Mouse (Mus musculus): ENCODE results near the gene Pdcd2l.

The Pdcd2l gene

DNA sequence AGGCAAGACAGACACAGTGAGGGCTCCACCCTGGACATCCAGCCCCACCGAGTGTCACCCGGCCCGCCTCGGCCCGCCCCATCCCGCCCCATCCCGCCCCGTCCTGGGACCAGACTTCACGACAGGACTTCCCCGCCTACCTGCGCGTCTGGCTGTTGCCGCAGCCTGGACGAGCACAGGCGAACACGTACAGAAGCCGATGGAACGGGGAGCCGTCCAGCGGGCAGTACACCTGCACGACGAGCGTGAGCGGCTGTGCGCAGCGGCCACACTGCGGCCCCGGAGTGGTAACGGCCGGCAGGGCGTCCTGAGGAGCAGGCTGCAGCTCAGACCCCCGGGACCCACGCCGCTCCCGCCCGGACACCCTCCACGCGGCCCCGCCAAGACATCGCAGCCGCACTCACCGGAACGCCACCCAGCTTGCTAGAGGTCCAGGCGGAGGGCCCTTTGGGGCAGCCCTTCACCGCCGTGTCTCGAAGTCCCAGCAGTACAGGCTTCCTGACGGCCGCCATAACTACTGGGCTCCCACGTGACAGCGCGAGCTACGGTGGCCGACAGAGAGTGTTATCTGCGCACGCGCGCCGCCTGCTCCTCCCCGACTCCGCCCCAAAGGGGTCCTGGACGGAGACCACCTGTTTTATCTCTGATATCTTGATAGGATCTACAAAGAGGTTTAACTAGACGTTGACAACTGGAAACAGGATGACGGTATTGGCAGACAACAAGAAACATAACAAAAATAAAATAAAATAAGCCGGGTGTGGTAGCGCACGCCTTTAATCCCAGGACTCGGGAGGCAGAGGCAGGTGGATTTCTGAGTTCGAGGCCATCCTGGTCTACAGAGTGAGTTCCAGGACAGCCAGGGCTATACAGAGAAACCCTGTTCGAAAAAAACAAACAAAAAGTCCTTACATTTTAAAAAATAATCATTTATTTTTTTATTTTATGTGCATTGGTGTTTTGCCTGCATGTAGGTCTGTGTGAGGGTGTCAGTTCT is at the start of gene Pdcd2l:
TSS of gene Pdcd2l (minus strand) at position 530 of the 997 bp plus-strand sequence.
- DNase-seq (ENCODE audit: low spot score in 2 of 2) = peak; percentile 86 to 87

DNA sequence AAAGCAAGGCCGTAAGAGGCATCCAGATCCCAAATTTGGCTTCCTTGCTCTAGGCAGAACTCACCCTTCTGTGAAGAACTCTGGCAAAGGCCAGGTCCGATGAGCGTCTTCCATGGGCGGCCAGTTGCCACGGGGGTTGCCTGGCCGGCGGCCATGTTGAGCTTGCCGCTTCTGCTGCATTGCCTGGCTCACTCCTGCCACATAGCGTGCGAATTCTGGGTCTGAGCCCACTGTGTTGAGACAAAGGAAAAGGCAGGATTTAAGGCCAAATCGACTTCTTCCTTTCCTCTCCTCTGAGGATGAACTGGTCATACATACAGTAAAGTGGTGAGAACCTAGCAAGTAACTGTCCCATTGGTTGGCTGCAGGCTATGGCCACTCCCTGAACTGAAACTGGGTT is 45.7 kb upstream of the Pdcd2l start:
- DNase-seq (ENCODE audit: low spot score in 2 of 2) = no peak

DNA sequence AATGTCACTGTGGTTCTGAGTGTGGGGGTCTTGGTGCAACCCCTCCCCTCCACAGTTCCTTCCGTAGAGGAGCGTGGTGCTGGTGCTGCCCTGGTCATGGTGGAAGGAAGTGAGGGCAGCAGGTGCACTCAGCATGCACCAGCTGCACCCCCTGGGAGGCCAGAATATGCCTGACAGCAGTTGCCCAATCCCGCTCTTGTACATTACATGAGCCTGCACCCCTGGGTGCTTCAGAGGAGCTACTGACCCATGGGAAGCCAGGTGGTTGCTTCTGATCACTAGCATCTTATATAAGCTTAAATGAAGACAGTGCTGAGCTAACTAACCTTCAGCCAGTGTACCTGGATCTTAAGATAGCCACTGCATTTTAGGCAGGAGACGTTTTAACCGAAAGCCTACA is 41.6 kb upstream of the Pdcd2l start:
- DNase-seq (ENCODE audit: low spot score in 2 of 2) = no peak

DNA sequence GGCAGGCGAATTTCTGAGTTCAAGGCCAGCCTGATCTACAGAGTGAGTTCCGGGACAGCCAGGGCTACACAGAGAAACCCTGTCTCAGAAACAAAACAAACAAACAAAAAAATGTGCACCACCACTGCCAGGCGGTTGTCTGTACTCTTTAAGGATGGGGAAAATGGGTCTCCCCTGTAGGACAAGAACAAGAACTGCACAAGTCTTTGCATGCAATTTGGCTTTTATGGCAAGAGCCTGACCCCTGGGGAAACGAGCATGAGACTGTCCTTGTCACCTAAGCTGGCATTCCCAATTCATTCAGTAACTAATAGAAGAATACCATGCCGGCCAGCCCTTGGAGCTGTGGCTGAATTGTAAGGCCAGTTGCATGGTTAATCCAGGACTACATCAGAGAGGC is 39.1 kb upstream of the Pdcd2l start:
- no peak for DNase-seq (ENCODE audit: low spot score in 2 of 2)

DNA sequence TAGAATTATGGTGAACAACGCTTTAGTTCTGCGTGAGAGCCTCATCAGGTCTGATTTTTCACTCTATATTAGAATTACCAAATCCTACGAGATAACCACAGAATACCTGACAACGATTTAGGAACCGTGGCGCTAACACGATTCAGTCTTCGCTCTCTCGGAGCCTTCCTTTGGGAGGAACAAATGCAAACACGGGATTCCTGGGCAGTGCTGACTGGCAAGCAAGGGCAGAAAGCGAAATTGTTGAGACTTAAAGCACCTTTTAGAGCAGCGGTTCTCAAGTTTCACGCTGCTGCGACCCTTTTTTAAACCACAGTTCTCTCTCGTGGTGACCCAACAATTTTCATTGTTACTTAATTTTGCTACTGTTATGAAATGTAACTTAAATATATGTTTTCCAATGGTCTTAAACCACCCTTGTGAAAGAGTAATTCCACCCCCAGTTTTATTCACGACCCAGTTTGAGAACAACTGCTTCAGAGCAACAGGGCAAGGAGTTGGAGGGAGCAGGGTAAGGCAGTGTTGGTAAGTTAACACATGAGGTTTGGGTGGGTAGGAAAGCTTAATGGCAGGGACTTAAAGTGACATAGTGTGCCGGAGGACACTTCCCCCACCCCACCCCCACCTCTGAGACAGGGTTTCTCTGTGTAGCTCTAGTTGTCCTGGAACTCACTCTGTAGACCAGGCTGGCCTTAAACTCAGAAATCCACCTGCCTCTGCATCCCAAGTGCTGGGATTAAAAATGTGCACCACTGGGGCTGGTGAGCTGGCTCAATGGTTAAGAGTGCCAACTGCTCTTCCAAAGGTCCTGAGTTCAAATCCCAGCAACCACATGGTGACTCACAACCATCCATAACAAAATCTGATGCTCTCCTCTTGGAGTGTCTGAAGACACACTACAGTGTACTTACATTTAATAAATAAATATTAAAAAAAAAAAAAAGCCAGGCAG is 38.4 kb upstream of the Pdcd2l start:
- no peak for DNase-seq (ENCODE audit: low spot score in 2 of 2)

DNA sequence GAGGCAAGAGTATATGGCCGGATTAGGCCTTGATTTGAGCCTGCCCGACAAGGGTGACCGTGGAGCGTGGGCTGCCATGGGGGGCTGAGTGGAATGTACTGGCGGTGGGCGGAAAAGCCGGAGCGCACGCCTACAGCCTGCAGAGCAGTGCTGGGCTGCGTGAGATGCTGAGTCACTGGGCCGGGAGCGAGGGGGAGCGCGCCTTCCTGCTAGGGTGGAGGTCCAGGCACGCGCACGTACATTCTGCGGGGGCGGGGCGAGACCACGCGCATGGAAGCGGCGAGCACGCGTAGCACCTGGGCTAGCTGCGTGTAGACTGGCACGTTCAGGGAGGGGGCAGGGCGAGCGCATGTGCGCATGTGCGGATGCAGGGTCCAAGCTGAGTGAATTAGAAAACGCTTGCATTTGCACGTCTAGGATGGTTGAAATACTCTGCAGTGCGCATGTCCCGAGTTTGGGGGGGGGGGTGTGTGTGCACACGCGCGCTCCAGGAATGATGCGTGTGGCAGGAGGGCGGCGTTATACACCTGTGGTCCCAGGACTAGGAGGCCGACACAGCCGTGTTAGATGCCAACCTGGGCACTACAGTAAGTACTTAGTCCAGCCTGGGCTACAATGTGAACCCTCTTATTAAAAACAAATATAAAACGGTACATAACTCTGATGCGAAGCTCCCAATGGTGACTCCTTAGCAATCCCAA is 37.6 kb upstream of the Pdcd2l start:
- DNase-seq (ENCODE audit: low spot score in 2 of 2) = peak; percentile 98

DNA sequence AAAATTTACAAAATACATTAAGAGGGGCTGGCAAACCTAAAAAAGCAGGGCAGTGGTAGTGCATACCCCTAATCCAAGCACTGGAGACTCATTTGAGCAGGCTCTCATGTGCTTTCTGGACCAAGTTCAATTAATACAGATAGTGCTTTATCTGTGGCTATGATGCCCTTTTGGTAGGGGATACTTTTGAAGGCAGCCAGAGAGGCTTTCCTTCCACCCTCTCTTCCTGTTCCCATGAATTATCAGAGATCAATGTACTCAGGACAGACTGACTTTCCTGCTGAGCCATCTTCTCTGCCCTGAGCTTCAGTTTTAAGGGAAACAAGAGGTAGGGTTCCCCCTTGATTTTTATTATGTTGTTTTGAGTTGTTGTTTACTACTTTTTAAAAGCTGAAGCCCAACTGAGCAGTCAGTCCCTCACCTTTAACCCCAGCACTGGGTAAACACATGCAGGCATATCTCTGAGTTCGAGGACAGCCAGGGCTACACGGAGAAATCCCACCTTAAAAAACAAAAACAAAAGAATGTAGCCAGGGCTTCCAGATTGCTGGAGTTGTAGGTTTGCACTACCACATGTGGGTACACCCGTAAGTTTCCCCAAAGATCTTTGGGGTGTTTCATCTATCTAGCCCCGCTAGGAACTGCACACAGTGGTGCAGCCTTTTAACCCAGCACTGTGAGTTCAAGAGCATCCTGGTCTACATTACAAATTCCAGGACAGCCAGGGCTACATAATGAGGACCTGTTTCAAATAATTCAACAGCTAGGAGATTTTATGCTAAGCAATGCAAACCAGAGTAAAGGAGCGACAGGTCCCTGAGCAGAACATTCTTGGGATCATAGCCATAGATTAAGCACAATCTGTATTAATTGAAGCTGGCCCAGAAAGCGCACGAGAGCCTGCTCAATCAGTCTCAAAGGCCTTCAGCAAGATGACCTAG is 36.6 kb upstream of the Pdcd2l start:
- DNase-seq (ENCODE audit: low spot score in 2 of 2) = no peak

DNA sequence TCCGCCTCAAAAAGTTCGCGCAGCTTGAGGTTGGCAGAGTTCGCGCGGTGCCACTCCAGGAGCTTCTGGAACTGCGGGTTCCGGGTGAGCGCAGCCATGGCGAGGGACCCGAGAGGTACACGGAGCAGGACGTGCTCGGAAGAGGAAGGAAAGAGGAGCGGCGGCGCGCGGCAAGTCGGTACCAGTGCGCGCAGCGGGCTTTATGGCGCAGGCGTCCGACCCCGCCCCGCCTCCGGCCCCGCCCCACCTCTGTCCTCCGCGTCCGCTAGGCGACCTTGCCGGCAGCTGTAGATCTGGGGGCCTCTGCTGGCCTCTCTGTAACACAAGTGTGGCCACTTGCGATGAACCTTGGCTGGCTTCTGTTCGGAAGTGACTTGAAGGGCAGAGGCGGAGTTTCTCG is 33.7 kb upstream of the Pdcd2l start, which contains the start of gene Gpi1:
TSS of gene Gpi1 (minus strand) at position 221 of the 400 bp plus-strand sequence.
- peak; percentile 81 to 83 for DNase-seq (ENCODE audit: low spot score in 2 of 2)

DNA sequence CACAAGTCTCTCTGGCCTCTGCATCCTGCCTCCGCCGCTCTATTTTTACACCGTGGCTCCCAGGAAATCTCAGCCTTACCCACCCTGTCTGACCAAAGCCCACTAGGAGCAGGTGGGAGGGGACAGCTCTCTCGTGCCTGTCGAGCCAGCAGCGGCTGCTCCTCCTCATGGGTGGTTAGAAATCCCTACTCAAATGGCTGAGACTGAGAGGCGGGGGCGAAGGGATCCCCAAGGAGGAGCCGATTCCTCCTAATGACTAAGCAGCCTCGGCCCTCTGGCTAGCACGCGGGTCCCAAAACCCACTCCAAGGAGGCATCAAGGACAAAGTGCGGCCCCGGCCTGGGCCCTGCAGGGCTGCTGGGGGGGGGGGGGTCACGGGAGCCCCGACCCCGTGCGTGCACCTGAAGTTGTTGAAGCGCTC is 33.2 kb upstream of the Pdcd2l start:
- peak; percentile 19 to 24 for DNase-seq (ENCODE audit: low spot score in 2 of 2)

DNA sequence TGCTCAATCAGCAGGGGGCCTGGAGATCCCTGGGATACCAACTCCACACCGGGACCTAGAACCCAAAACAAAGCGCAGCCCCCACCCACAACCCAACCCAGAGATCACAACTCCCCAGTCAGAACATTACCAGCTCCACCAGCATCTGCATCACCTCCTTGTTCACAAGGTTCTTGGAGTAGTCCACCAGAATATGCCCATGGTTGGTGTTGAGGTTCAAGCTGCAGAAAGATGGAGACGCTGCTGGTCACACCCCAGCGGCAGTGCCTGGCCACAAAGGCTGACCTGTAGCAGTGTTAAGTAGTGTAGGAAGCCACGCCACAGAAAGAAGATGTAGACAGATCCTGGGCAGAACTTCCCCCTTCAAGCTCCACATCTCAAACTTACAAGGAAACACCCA is 32.7 kb upstream of the Pdcd2l start:
- no peak for DNase-seq (ENCODE audit: low spot score in 2 of 2)

DNA sequence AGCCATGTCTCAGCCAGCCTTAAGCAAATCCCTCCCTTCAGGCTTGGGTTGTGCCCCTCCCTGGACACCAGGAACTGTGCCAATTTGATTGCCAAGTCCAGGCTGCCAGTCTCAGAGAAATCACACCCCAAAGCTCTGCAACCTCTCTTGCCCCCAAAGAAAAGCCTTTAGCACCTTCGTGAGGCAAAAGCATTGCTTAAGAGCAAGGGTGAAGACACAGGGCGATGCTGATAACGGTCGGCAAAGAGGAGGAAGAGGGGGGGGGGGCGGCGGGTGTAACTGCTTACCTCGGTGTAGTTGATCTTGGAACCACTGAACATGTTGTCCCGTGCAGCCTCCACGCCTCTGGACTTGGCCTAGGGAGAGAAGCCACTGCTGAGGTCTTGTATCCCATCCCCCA is 32.2 kb upstream of the Pdcd2l start:
- DNase-seq (ENCODE audit: low spot score in 2 of 2) = no peak

DNA sequence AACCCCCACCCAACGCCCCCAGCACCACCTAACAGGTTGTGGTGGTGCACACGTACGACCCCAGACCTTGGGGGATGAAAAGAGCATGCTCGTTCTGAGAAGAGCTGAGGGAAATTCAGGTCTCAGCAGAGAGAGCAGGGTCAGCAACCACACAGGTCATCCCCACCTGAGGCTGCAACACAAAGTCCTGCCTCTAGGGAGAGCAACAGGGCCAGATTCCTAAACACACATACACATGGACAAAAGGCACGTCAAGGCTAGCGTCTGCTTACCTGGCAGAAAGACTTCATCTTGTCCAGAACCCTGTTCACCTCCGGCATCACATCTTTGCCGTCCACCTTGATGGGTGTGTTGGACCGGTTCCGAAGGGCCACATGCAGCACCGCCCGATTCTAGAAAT is 30.4 kb upstream of the Pdcd2l start:
- DNase-seq (ENCODE audit: low spot score in 2 of 2) = no peak

DNA sequence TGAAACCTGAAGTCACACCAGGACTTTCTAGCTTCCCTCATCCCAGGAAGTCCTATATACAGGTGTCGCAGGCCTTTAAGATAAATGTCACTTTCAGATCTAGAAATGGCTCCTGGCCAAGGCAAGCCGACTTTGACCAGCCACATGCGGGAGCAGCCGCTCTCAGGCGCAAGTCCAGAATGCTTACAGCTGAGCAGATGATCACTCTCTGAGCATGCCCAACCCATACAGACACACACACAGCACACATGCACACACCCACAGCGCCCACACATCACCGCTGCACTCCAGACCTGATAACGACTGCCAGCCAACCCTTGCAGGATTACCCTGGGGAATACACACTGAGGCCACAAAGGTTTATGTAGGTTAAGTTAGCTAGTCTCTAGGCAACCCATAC is 29.6 kb upstream of the Pdcd2l start:
- no peak for DNase-seq (ENCODE audit: low spot score in 2 of 2)

DNA sequence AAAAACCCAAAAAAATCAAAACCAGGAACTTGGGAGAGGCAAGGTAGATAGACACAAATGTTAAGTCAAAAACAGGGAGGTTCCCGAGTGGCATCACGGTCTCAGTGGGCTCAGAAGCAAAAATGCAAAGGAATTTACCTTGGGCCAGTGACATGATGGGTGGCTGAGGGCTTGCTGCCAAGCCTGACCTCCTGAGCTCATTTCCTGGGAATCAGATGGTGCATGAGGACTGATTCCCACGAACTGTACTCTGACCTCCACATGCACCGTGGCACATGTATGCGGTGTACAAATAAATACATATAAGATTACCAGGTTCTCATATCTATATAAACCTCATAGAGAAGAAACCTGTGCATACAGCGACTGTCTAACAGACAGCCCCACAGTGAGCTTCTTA is 27.8 kb upstream of the Pdcd2l start:
- no peak for DNase-seq (ENCODE audit: low spot score in 2 of 2)

DNA sequence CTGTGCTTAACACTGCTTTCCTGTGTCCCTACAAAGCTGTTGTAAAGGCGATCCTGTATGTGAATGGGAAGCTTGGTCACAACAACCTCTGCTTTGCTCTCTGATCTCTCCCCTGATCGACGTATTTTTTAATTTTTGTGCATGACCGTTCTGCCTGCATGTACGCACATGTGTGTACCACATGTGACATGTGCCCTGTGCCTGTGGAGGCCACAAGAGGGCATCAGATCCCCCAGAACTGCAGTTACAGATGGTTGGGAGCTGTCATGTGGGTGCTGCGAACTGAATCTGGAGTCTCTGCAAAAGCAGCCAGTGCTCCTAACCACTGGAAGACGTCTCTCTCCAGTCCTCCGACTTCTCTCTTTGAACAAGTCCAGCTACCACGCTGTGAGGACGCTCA is 25.9 kb upstream of the Pdcd2l start:
- no peak for DNase-seq (ENCODE audit: low spot score in 2 of 2)

DNA sequence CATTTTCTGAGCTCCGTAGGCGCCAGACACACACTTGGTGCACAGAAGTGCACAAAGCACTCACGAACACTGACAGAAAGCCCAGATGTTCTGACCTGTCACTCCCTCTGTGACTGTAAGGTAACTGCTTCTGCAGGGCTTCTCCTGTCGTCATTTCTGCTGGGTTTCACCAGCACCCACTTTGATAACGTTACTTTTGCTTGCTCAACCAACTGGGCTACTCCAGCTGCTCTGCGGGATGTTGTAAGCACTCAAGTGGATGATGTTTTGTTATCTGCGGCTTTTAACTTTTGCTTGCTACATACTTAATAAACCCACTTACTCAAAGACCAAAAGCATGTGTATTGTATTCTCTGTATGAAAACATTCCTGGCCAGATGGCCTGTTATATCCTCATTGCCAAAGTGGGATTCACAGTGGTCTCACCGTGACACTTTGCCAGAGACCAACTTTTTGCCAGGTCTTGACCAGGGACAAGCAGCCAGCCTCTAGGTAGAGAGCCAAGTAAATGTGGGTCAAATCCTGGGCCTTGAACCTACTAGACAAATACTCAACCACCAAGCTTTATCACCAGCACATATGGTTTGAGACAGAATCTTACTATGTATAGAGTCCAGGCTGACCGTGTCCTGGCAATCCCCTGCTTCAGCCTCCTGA is 25.3 kb upstream of the Pdcd2l start:
- no peak for DNase-seq (ENCODE audit: low spot score in 2 of 2)

DNA sequence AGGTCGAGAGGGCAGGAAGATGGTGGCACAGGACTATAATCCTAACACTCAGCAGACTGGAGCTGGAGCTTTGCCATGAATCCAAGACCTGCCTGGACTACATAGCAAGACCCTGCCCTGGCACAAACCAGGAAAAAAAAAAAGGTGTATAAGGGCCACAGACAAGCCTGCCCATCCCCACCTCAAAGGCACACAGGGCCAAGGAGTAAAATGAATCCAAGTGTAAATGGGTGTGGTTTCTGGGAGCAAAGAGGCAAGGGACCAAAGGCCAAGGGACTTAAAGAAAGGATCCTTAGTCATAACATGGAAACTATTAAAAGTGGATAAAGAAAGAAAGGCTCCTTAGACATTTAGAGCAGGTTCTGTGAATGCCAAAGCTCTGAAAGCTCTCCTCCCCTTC is 22.0 kb upstream of the Pdcd2l start:
- no peak for DNase-seq (ENCODE audit: low spot score in 2 of 2)

DNA sequence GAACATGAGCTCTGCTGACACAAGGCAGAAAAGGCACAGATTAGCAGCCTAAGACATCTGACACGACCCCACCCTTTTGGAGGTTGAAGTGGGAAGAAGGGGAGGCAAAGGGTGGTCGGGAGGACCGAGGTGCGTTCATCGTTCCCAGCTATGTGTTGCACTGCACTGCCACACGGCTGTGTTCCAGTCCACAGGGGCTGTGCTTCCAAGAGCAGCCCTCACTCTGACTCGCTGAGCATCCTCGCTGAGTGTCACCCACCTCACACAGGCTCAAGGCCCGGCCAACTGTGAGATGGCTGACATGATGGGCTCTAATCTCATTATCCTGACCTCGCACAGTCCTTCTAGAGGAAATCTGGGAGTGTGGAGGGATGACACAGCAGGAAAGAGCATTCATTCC is 20.0 kb upstream of the Pdcd2l start:
- DNase-seq (ENCODE audit: low spot score in 2 of 2) = no peak

DNA sequence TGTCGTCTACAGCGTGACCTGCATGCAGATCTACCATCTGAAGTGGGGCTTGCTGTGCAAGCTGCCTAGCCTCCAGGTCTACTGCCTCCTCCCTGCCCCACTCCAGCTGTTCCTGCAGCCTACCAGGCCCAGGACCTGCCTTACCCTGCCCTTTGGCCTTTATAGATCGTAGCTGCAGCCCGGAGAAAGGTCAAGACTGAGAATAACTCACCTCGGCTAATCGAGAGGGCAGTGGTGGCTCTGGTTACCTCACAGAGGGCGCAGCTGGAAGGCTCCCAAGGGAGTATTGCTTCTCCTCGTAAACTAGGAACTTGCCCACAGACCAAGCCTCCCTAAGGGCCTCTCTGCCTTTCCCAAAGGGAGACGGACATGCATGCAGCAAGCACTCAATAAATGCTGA is 19.0 kb upstream of the Pdcd2l start:
- no peak for DNase-seq (ENCODE audit: low spot score in 2 of 2)

DNA sequence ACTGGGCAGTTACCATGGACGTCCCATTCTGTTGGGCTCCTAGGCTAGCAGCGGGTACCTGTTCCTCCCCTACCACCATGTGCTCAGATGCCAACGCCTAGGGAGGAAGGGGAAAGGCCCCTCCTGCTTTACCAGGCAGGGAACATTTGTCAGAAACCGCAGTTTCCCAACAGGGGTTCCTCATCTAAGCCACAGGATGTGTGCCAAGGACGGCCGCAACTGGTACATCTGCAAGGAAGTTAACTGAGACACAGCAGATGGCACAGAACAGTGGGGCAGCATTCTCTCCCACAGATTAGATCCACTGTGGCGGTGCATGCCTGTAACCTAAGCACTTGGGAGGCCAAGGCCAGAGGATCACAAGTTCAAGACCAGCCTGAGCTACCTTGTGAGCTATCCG is 18.2 kb upstream of the Pdcd2l start:
- peak in 1 of 2 experiments; percentile 39 for DNase-seq (ENCODE audit: low spot score in 2 of 2)
